Comparison of ENCODE assay signal across 35 mouse cellular contexts in the genomic region with DNA sequence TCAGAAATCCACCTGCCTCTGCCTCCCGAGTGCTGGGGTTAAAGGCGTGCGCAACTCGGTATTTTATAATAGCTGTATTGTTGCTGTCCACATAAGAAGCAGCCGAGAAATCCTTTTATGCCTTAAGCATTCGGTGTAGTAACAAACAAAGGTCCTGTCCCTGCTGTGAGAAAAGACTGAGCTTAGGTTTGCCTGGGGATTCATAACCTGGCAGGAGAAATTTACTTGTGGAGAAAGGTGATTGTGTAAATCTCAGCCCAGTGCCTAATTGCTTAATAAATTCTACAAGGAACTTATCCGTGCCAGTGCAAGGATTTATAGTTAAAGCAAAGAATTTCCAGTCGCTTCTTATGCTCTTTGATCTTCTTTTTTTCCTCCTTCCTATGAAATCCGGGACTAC.
"Had no signal": no experiment of that assay in that cellular context is flagged by ENCODE, and none has a peak within 500 bp of the region (broad histone marks: within the 10 kb centered on the region; RNA-seq: fewer than 3 reads in every experiment).

No protein-coding gene starts in this region.

- H3K4me1 ChIP-seq: heart, embryonic 12.5 days; heart, embryonic 13.5 days; heart, embryonic 15.5 days; intestine, embryonic 15.5 days; kidney, embryonic 15.5 days had no signal

- H3K9me3 ChIP-seq: heart, embryonic 12.5 days; heart, embryonic 13.5 days; heart, embryonic 15.5 days; hindbrain, embryonic 10.5 days; hindbrain, embryonic 12.5 days; hindbrain, embryonic 13.5 days; hindbrain, embryonic 15.5 days; intestine, embryonic 15.5 days; kidney, embryonic 15.5 days had no signal

- H3K9ac ChIP-seq: heart, embryonic 12.5 days; heart, embryonic 13.5 days; heart, embryonic 15.5 days; hindbrain, embryonic 12.5 days; hindbrain, embryonic 13.5 days; hindbrain, embryonic 14.5 days; hindbrain, embryonic 15.5 days; intestine, embryonic 15.5 days; kidney, embryonic 15.5 days had no signal

- ATAC-seq: hindbrain, embryonic 16.5 days; hindbrain, postnatal 0 days; inflammation-experienced regulatory T-cells, adult 6 months; intestine, embryonic 15.5 days; intestine, embryonic 16.5 days; intestine, postnatal 0 days had no signal

- H3K4me3 ChIP-seq: heart, embryonic 12.5 days; heart, embryonic 13.5 days; heart, embryonic 15.5 days; hindbrain, embryonic 10.5 days; hindbrain, embryonic 12.5 days; hindbrain, embryonic 13.5 days; hindbrain, embryonic 15.5 days; intestine, embryonic 15.5 days; kidney, embryonic 15.5 days; layer of hippocampus, adult 2 months; left cerebral cortex, adult 2 months had no signal

- H3K4me2 ChIP-seq: heart, embryonic 11.5 days; heart, embryonic 12.5 days; heart, embryonic 13.5 days; heart, embryonic 15.5 days; hindbrain, embryonic 12.5 days; hindbrain, embryonic 13.5 days; hindbrain, embryonic 14.5 days; hindbrain, embryonic 15.5 days; intestine, embryonic 15.5 days; kidney, embryonic 15.5 days had no signal

- H3K27me3 ChIP-seq: heart, embryonic 12.5 days; heart, embryonic 13.5 days; heart, embryonic 15.5 days; hindbrain, embryonic 12.5 days; hindbrain, embryonic 13.5 days; hindbrain, embryonic 15.5 days; intestine, embryonic 15.5 days; kidney, embryonic 15.5 days had no signal

- H3K36me3 ChIP-seq: heart, embryonic 12.5 days; heart, embryonic 13.5 days; heart, embryonic 15.5 days; hindbrain, embryonic 10.5 days; hindbrain, embryonic 12.5 days; hindbrain, embryonic 13.5 days; hindbrain, embryonic 15.5 days; intestine, embryonic 15.5 days; kidney, embryonic 15.5 days had no signal

- DNase-seq: heart, postnatal 10 days; heart, postnatal 14 days; heart, postnatal 36 days; heart, postnatal 4 days; kidney, adult 11 months; kidney, adult 18-20 months; kidney, adult 2 months; kidney, adult 8-10 months; kidney, adult 9 months; kidney, postnatal 10 days; kidney, postnatal 14 days; kidney, postnatal 25 days; kidney, postnatal 36 days; kidney, postnatal 4 days; layer of hippocampus, adult 9-11 months; layer of hippocampus, postnatal 36 days had no signal

- H3K27ac ChIP-seq: heart, embryonic 13.5 days; heart, embryonic 15.5 days; hindbrain, embryonic 10.5 days; hindbrain, embryonic 12.5 days; hindbrain, embryonic 13.5 days; hindbrain, embryonic 14.5 days; hindbrain, embryonic 15.5 days; hindbrain, postnatal 0 days; intestine, embryonic 15.5 days; kidney, embryonic 15.5 days; kidney, postnatal 0 days; layer of hippocampus, adult 2 months; left cerebral cortex, adult 2 months had no signal
